Mouse (Mus musculus) left cerebral cortex, postnatal 36 days (tissue): ENCODE results near the gene Limch1. TPM values are rescaled to one million over a fixed set of nuclear protein-coding genes. Genes with fewer than 3 reads are reported as not detected.

Source experiments
- DNase-seq, 2 experiments: peaks; one replicate each; pipeline ENCODE4 v3.0.0; 2021 to 2022; ENCODE audit warnings: low spot score in 2 of 2, mixed read lengths in 1 of 2
- intact Hi-C: fragments of 180-260 bp; cut with DNase I; formaldehyde crosslinking; loops from one replicate; pipeline ENCODE4 v1.15.1; 2025
- total RNA-seq, 2 experiments: library from RNA; stranded (reverse); gene quantifications; 2 replicates each; pipeline ENCODE4 v1.2.3; 2021

Limch1 gene
- total RNA-seq, 2 experiments from 2014 or later: 100 to 131 TPM

- intact Hi-C loops: no loop called here
- DNase-seq: no peak
Observed at GRCm38 (mm10) chr5:66901116-66901515, 155.5 kb downstream of the Limch1 start.

- DNase-seq: no peak
- intact Hi-C loops: no loop called here
Observed at GRCm38 (mm10) chr5:66904835-66905234, 159.2 kb downstream of the Limch1 start.

GRCm38 (mm10) chr5:66908883-66909282 lies 163.3 kb downstream of the Limch1 start:
- DNase-seq: no peak
- intact Hi-C loops: no loop called here

- no peak for DNase-seq
- intact Hi-C loops: no loop called here
Observed at GRCm38 (mm10) chr5:66909962-66910361, 164.3 kb downstream of the Limch1 start.

- intact Hi-C loops: no loop called here
- no peak for DNase-seq
Observed at GRCm38 (mm10) chr5:66910610-66911009, 165.0 kb downstream of the Limch1 start.

- intact Hi-C loops: no loop called here
- no peak for DNase-seq
Observed at GRCm38 (mm10) chr5:66911068-66911467, 165.4 kb downstream of the Limch1 start.

GRCm38 (mm10) chr5:66913791-66914190 lies 168.2 kb downstream of the Limch1 start:
- intact Hi-C loops: no loop called here
- no peak for DNase-seq

- intact Hi-C loops: no loop called here
- DNase-seq: no peak
Observed at GRCm38 (mm10) chr5:66917353-66918315, 172.0 kb downstream of the Limch1 start.

- DNase-seq: no peak
- intact Hi-C loops: no loop called here
Observed at GRCm38 (mm10) chr5:66918316-66919305, 173.0 kb downstream of the Limch1 start.

GRCm38 (mm10) chr5:66922582-66922981 lies 177.0 kb downstream of the Limch1 start:
- intact Hi-C loops: no loop called here
- DNase-seq: no peak

GRCm38 (mm10) chr5:66929291-66929690 lies 183.7 kb downstream of the Limch1 start:
- intact Hi-C loops: no loop called here
- no peak for DNase-seq

GRCm38 (mm10) chr5:66933134-66933804 lies 187.6 kb downstream of the Limch1 start:
- intact Hi-C loops: no loop called here
- no peak for DNase-seq

GRCm38 (mm10) chr5:66934585-66934984 lies 189.0 kb downstream of the Limch1 start:
- DNase-seq: no peak
- intact Hi-C loops: no loop called here

- no peak for DNase-seq
- intact Hi-C loops: no loop called here
Observed at GRCm38 (mm10) chr5:66937376-66937775, 191.7 kb downstream of the Limch1 start.

- no peak for DNase-seq
- intact Hi-C loops: no loop called here
Observed at GRCm38 (mm10) chr5:66941710-66942450, 196.3 kb downstream of the Limch1 start.

GRCm38 (mm10) chr5:66942922-66943321 lies 197.3 kb downstream of the Limch1 start:
- intact Hi-C loops: no loop called here
- DNase-seq: no peak

GRCm38 (mm10) chr5:66943521-66943920 lies 197.9 kb downstream of the Limch1 start:
- intact Hi-C loops: no loop called here
- DNase-seq: no peak

- intact Hi-C loops: no loop called here
- no peak for DNase-seq
Observed at GRCm38 (mm10) chr5:66947958-66948357, 202.3 kb downstream of the Limch1 start.

- no peak for DNase-seq
- intact Hi-C loops: no loop called here
Observed at GRCm38 (mm10) chr5:66949098-66949692, 203.6 kb downstream of the Limch1 start.
